Mouse (Mus musculus) lung, embryonic 16.5 days (tissue): Measurements from ENCODE around the gene Gm49711. TPM values are rescaled to one million over a fixed set of nuclear protein-coding genes. Genes with fewer than 3 reads are reported as not detected.
A peak's percentile ranks its signal among the peaks of the same experiment; 100 is the strongest.

Experiments
- ATAC-seq: fragments of 200-750 bp; cut with Nextera tagmentation; 2 replicates; pipeline ENCODE4 v1.8.0; 2017; ENCODE audit warnings: low read depth, mild to moderate bottlenecking, moderate library complexity
- H3K27ac ChIP-seq: fragments of 300-500 bp; sonication (generic); 2 replicates; pipeline ENCODE4 v1.5.1; 2014; ENCODE audit warnings: mild to moderate bottlenecking, control low read depth, low read length
- H3K27me3 ChIP-seq: fragments of 300-500 bp; sonication (generic); 2 replicates; pipeline ENCODE4 v1.6.1; 2014; ENCODE audit warnings: low read depth, low read length, mixed read lengths; ENCODE audit not compliant: control insufficient read depth, insufficient read depth
- H3K36me3 ChIP-seq: fragments of 300-500 bp; sonication (generic); 2 replicates; pipeline ENCODE4 v1.6.1; 2014; ENCODE audit warnings: low read length; ENCODE audit not compliant: control insufficient read depth, insufficient read depth
- H3K4me1 ChIP-seq: fragments of 300-500 bp; sonication (generic); replicated peaks from 2 replicates; pipeline ENCODE4 v1.6.1; 2014; ENCODE audit warnings: low read length, mixed read lengths; ENCODE audit not compliant: control insufficient read depth, insufficient read depth
- H3K4me2 ChIP-seq: fragments of 300-500 bp; sonication (generic); 2 replicates; pipeline ENCODE4 v1.6.1; 2014; ENCODE audit warnings: low read depth, low read length, control low read depth
- H3K4me3 ChIP-seq: fragments of 300-500 bp; sonication (generic); 2 replicates; pipeline ENCODE4 v1.5.1; 2014; ENCODE audit warnings: mild to moderate bottlenecking, low read length, control low read depth
- H3K9ac ChIP-seq: fragments of 300-500 bp; sonication (generic); 2 replicates; pipeline ENCODE4 v1.6.1; 2014; ENCODE audit warnings: low read length, control low read depth
- H3K9me3 ChIP-seq: fragments of 300-500 bp; sonication (generic); 2 replicates; pipeline ENCODE4 v1.6.1; 2016; ENCODE audit warnings: low read length; ENCODE audit not compliant: control insufficient read depth
- WGBS: fragments of 180-500 bp; shearing (Covaris S2); extraction: QIAGEN DNeasy Blood & Tissue Kit; methylation state at CpG from one replicate; pipeline ENCODE4 v1.1.7; 2014; 5-methylcytosine and 5-hydroxymethylcytosine counted together
- polyA plus RNA-seq: library from polyadenylated mRNA; unstranded; fragments of >200 nt; fragmentation: Nextera tagmentation; extraction: Ambion mirVana; gene quantifications from 2 replicates; pipeline ENCODE4 v1.2.1, GENCODE M21; 2015

Gm49711 gene
- polyA plus RNA-seq, 1 experiment from 2014 or later, result not detected

DNA sequence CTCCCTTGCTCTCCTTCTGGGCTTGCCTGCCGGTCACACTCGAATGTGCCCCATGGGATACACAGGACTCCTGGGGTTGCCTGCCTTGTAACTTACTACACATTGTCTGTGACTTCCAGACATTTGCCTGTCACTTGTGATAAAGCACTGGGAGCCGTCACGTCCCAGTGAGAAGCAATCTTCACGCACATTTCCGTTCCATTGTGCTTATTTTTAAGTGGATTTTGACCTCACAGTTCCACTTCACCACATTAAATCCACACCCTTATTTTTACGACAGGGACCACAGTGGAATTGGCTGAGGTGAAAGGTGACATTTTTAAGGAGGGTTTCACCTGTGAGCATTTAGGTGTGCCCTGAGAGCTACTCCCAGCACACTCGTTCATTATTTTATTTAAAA is 21.4 kb upstream of the Gm49711 start:
- ATAC-seq, result no peak
- no peak overlapping the region for H3K27ac ChIP-seq
- 58% methylated on average over 8 of the region's 8 CpGs for WGBS
- no peaks in the 10 kb centered on the region for H3K36me3 ChIP-seq
- H3K4me3 ChIP-seq, result no peak overlapping the region
- H3K9ac ChIP-seq, result no peak overlapping the region
- H3K9me3 ChIP-seq, result no peaks in the 10 kb centered on the region; the same call in 1 of the 2 replicates
- no peaks in the 10 kb centered on the region for H3K4me1 ChIP-seq
- H3K4me2 ChIP-seq, result no peak overlapping the region
- peaks cover 6% of the 10 kb centered on the region; the same call in 1 of the 2 replicates for H3K27me3 ChIP-seq

DNA sequence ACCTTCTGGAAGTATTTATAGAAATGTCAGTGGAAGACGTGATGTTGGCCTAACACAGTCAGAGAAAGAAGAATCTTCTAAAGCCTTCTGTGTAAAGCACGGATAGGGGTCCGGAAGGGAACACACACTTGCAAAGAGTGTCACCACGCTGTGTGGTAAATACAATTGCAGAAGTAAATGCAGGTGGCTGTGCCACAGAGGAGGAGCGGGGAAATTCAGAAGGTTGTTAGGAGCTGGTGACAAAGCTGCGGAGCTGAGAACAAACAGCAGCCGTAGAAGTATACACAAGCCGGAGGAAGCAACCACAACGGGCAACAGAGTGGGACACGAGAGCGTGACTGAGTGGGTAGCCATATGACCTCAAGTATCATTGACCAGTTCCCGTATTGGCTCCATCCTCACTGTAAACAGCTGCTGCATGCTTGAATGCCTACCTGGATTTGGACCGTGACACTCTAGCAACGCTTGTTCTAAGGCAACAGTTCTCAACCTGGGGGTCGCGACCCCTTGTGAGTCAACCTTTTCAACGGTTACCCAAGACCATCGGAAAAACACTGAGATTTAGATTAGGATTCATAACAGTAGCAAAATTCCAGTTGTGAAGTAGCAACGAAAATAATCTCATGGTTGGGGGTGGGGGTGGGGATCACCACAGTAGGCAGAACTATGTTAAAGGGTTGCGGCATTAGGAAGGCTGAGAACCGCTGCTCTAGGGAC is 20.1 kb upstream of the Gm49711 start:
- no peaks in the 10 kb centered on the region for H3K36me3 ChIP-seq
- H3K4me2 ChIP-seq, result no peak overlapping the region
- 70% methylated on average over 21 of the region's 21 CpGs for WGBS
- H3K4me3 ChIP-seq, result no peak overlapping the region
- H3K27me3 ChIP-seq, result peaks cover 6% of the 10 kb centered on the region; the same call in 1 of the 2 replicates
- H3K27ac ChIP-seq, result no peak overlapping the region
- no peaks in the 10 kb centered on the region; the same call in 1 of the 2 replicates for H3K9me3 ChIP-seq
- H3K4me1 ChIP-seq, result no peaks in the 10 kb centered on the region
- no peak for ATAC-seq
- H3K9ac ChIP-seq, result no peak overlapping the region

DNA sequence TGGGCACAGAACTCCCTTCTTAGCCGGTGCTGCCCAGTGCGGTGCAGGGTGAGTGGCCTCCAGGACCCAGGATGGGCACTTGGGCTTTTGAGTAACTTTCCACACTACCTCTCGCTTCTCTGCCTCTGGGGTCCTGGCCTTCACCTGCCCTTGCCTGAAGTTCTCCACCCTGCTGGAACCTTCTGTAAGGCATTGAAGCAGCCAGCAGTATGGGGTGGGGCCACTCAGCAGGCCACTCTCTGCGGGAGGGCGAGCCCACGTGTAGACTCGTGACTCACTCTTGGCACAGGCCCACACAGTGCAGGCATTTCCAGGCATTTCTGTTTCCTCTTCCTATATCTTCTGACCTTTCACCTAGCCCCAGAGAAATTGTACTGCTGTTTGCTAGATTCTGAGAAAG is 18.7 kb upstream of the Gm49711 start:
- ATAC-seq, result 0 out of 2 replicates have a peak, but pooled peaks have one; percentile 28
- no peaks in the 10 kb centered on the region; the same call in 1 of the 2 replicates for H3K9me3 ChIP-seq
- WGBS, result 74% methylated on average over 7 of the region's 7 CpGs
- no peaks in the 10 kb centered on the region for H3K36me3 ChIP-seq
- H3K4me1 ChIP-seq, result no peaks in the 10 kb centered on the region
- peaks cover 6% of the 10 kb centered on the region; the same call in 1 of the 2 replicates for H3K27me3 ChIP-seq
- H3K9ac ChIP-seq, result no peak overlapping the region
- no peak overlapping the region for H3K4me2 ChIP-seq
- no peak overlapping the region for H3K27ac ChIP-seq
- H3K4me3 ChIP-seq, result no peak overlapping the region

DNA sequence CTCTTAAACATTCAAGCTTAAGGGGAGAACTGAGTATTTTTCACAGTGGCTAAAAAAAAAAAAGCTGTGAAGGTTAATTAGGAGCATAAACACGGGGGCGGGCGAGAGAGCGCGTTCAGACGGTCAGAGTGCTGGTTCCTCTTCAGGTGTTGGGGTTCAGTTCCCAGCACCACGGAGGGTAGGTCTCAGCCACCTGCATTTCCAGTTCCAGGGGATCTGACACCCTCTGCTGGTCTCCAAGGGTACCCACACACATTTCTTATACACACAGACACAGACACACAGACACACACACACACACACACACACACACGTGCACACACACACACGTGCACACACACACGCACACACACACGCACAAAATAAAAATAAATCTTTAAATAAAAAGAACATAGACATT is 18.1 kb upstream of the Gm49711 start:
- H3K4me1 ChIP-seq, result no peaks in the 10 kb centered on the region
- no peak overlapping the region for H3K4me2 ChIP-seq
- no peak overlapping the region for H3K4me3 ChIP-seq
- H3K9me3 ChIP-seq, result no peaks in the 10 kb centered on the region; the same call in 1 of the 2 replicates
- 92% methylated on average over 11 of the region's 11 CpGs for WGBS
- H3K36me3 ChIP-seq, result no peaks in the 10 kb centered on the region
- ATAC-seq, result no peak
- H3K27me3 ChIP-seq, result peaks cover 6% of the 10 kb centered on the region; the same call in 1 of the 2 replicates
- no peak overlapping the region for H3K27ac ChIP-seq
- H3K9ac ChIP-seq, result no peak overlapping the region

DNA sequence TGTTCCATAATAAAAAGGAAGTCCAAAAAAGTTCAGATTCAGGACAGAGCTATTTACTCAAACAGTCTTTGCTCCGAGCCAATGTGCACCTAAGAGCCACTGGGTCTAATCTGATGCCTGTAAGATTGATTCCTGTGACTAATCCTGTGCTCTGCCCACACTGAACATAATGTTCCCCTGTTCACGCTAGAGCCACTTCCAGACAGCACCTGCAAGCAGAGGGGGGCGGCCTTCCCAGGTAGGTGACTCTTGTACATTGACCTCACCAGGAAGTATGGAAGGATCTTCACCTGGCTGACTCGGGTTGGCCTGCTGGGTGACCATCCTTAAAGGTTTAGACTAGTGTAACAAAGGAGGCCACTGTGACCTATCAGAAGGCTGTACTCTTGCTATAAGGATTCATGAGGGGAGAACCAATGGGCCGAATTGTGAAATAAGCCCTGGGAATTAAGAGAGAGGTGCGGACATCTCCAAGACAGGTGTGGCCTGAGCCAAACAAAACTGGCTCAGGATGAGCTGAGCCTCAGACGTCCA is 6.3 kb upstream of the Gm49711 start:
- no peak overlapping the region for H3K4me2 ChIP-seq
- H3K36me3 ChIP-seq, result no peaks in the 10 kb centered on the region
- no peak overlapping the region for H3K4me3 ChIP-seq
- 65% methylated on average over 7 of the region's 7 CpGs for whole genome bisulfite sequencing
- H3K27me3 ChIP-seq, result peaks cover 27% of the 10 kb centered on the region
- H3K27ac ChIP-seq, result no peak overlapping the region
- H3K9me3 ChIP-seq, result peaks cover 12% of the 10 kb centered on the region
- no peak overlapping the region for H3K9ac ChIP-seq
- no peak for ATAC-seq
- no peaks in the 10 kb centered on the region for H3K4me1 ChIP-seq

DNA sequence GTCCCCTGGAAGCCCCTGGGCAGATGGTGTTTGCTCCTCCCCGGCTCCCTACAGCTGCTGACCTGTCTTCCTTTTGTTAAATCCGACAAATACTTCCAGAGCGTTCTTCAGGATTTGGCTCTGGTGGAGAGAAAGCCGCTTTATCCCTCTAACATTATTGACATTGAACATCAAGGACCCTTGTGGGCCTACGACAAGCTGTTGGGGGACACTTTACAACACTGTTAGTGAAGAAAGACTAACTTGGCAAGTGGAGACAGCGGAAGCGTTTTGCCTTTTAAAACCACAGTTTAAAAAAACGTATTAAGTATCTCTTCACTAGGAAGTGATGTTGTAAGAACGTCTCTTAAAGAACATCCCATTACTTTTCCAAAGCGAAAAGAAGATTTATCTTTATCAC is 5.5 kb upstream of the Gm49711 start:
- Histone ChIP-seq H3K4me1 (0 out of 2 replicates have a peak, but pooled peaks cover 2% of the 10 kb centered on the region), H3K4me2 (no peak overlapping the region), H3K9ac (no peak overlapping the region), H3K36me3 (no peaks in the 10 kb centered on the region), H3K27me3 (peaks cover 24% of the 10 kb centered on the region), H3K9me3 (peaks cover 12% of the 10 kb centered on the region), H3K27ac (no peak overlapping the region), H3K4me3 (no peak overlapping the region)
- 46% methylated on average over 10 of the region's 10 CpGs for WGBS
- 0 out of 2 replicates have a peak, but pooled peaks have one; percentile 12 for ATAC-seq

DNA sequence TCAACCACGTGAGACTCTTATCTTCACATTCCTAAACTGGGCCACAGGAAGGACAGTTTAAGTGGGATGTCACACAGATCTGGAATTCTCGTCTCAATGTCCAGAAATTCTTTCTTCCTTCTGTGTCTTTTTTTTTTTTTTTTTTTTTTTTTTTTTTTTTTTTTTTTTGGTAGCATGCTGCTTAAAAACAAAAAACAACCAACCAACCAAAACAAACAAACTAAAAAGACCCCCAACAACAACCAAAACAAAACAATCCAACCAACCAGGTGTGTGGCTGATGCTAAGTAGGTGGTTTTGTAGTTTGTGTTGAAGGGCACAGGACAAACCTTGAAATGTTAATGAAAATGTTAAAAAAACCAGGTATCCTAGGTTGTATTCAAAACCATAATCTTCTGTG is 1.4 kb upstream of the Gm49711 start:
- H3K4me1 ChIP-seq, result peaks cover 5% of the 10 kb centered on the region; the same call in 1 of the 2 replicates
- H3K36me3 ChIP-seq, result no peaks in the 10 kb centered on the region
- peaks cover 12% of the 10 kb centered on the region for H3K9me3 ChIP-seq
- no peak overlapping the region for H3K27ac ChIP-seq
- H3K9ac ChIP-seq, result no peak overlapping the region
- H3K4me2 ChIP-seq, result no peak overlapping the region
- 14% methylated on average over 2 of the region's 2 CpGs for WGBS
- ATAC-seq, result no peak
- peaks cover 5% of the 10 kb centered on the region; the same call in 1 of the 2 replicates for H3K27me3 ChIP-seq
- no peak overlapping the region for H3K4me3 ChIP-seq

DNA sequence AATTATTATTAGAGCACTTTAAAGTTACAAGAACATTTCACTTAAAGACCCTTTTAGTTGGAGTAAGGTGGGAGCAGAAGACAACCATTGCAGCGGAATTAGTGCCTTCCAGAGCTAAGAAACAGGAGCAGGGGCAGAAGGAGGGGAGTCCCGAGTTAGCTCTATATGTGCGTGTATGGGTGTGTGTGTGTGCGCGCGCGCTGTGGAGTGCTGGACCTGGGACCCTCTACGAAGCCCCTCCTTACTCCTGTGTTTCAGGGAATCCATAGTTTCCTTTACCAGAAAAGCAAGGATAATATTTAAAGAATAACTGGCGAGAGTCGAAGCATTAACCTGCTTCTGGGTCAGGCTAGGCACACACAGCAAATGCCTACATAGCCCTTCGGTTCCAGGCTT is 662 bp upstream of the Gm49711 start:
- H3K9me3 ChIP-seq, result peaks cover 12% of the 10 kb centered on the region
- peak; percentile 16; the same call in 1 of the 2 replicates for ATAC-seq
- 0 out of 2 replicates have a peak overlapping the region, but pooled peaks have one; percentile 44 for H3K27ac ChIP-seq
- peaks cover 5% of the 10 kb centered on the region; the same call in 1 of the 2 replicates for H3K27me3 ChIP-seq
- peak overlapping the region; percentile 79 for H3K9ac ChIP-seq
- peak overlapping the region; percentile 89 for H3K4me3 ChIP-seq
- peak overlapping the region; percentile 97 for H3K4me2 ChIP-seq
- WGBS, result 3% methylated on average over 11 of the region's 11 CpGs
- no peaks in the 10 kb centered on the region for H3K36me3 ChIP-seq
- peaks cover 5% of the 10 kb centered on the region; the same call in 1 of the 2 replicates for H3K4me1 ChIP-seq
